Mouse (Mus musculus) embryonic facial prominence, embryonic 12.5 days (tissue): ENCODE results near the gene Emilin1. TPM values are rescaled to one million over a fixed set of nuclear protein-coding genes. Genes with fewer than 3 reads are reported as not detected.

Experiments
- ATAC-seq: fragments of 200-750 bp; cut with Nextera tagmentation; 2 replicates; pipeline ENCODE4 v1.8.0; 2017; ENCODE audit not compliant: insufficient number of reproducible peaks, insufficient read depth, low FRiP score, low TSS enrichment
- H3K27ac ChIP-seq: fragments of 300-500 bp; sonication (generic); 2 replicates; pipeline ENCODE4 v1.5.1; 2016; ENCODE audit warnings: mild to moderate bottlenecking
- H3K27me3 ChIP-seq: fragments of 300-500 bp; sonication (generic); 2 replicates; pipeline ENCODE4 v1.6.1; 2016; ENCODE audit warnings: mild to moderate bottlenecking, moderate library complexity
- H3K36me3 ChIP-seq: fragments of 300-500 bp; sonication (generic); 2 replicates; pipeline ENCODE4 v1.6.1; 2016; ENCODE audit warnings: mild to moderate bottlenecking
- H3K4me1 ChIP-seq: fragments of 300-500 bp; sonication (generic); 2 replicates; pipeline ENCODE4 v1.6.1; 2016
- H3K4me2 ChIP-seq: fragments of 300-500 bp; sonication (generic); replicated peaks from 2 replicates; pipeline ENCODE4 v1.6.1; 2016; ENCODE audit warnings: mild to moderate bottlenecking, moderate library complexity
- H3K4me3 ChIP-seq: fragments of 300-500 bp; sonication (generic); 2 replicates; pipeline ENCODE4 v1.5.1; 2016; ENCODE audit warnings: mild to moderate bottlenecking
- H3K9ac ChIP-seq: fragments of 300-500 bp; sonication (generic); 2 replicates; pipeline ENCODE4 v1.6.1; 2016; ENCODE audit warnings: mild to moderate bottlenecking, moderate library complexity
- H3K9me3 ChIP-seq: fragments of 300-500 bp; sonication (generic); 2 replicates; pipeline ENCODE4 v1.6.1; 2016; ENCODE audit warnings: mild to moderate bottlenecking, moderate library complexity
- WGBS: fragments of 180-500 bp; shearing (Covaris S2); methylation state at CpG from one replicate; pipeline ENCODE4 v1.1.7; 2016; 5-methylcytosine and 5-hydroxymethylcytosine counted together
- polyA plus RNA-seq: library from polyadenylated mRNA; unstranded; fragments of >200 nt; fragmentation: Nextera tagmentation; extraction: Ambion mirVana; gene quantifications from 2 replicates; pipeline ENCODE4 v1.2.1, GENCODE M21; 2016

Emilin1 gene
- polyA plus RNA-seq, 1 experiment from 2014 or later = 252 TPM

- no peaks in the 10 kb centered on the region for H3K9me3 ChIP-seq
- 18% methylated on average over 13 of the region's 13 CpGs for WGBS
- H3K4me2 ChIP-seq = peak overlapping the region; percentile 93
- H3K27ac ChIP-seq = peak overlapping the region; percentile 98
- H3K4me1 ChIP-seq = peaks cover 65% of the 10 kb centered on the region
- peak overlapping the region; percentile 81 for H3K9ac ChIP-seq
- H3K4me3 ChIP-seq = peak overlapping the region; percentile 59
- H3K27me3 ChIP-seq = no peaks in the 10 kb centered on the region
- ATAC-seq = peak; percentile 43
- H3K36me3 ChIP-seq = peaks cover 21% of the 10 kb centered on the region
Observed at GRCm38 (mm10) chr5:30908426-30909299, 4.5 kb upstream of the Emilin1 start.

GRCm38 (mm10) chr5:30909300-30909659 is 3.9 kb upstream of the Emilin1 start:
- H3K4me1 ChIP-seq = peaks cover 65% of the 10 kb centered on the region
- ATAC-seq = no peak
- 23% methylated on average over 7 of the region's 7 CpGs for WGBS
- H3K36me3 ChIP-seq = peaks cover 14% of the 10 kb centered on the region
- H3K27me3 ChIP-seq = no peaks in the 10 kb centered on the region
- no peak overlapping the region for H3K4me3 ChIP-seq
- H3K9ac ChIP-seq = peak overlapping the region; percentile 10; the same call in 1 of the 2 replicates
- H3K9me3 ChIP-seq = no peaks in the 10 kb centered on the region
- H3K27ac ChIP-seq = peak overlapping the region; percentile 98
- peak overlapping the region; percentile 93 for H3K4me2 ChIP-seq

GRCm38 (mm10) chr5:30909863-30910262 is 3.3 kb upstream of the Emilin1 start:
- Histone ChIP-seq H3K27me3 (no peaks in the 10 kb centered on the region), H3K4me1 (peaks cover 67% of the 10 kb centered on the region), H3K4me3 (no peak overlapping the region), H3K36me3 (peaks cover 9% of the 10 kb centered on the region), H3K9ac (no peak overlapping the region), H3K9me3 (no peaks in the 10 kb centered on the region), H3K27ac (peak overlapping the region; percentile 98), H3K4me2 (no peak overlapping the region)
- WGBS = 75% methylated on average over 7 of the region's 7 CpGs
- ATAC-seq = no peak

GRCm38 (mm10) chr5:30910481-30910880 is 2.7 kb upstream of the Emilin1 start:
- H3K27ac ChIP-seq = peak overlapping the region; percentile 96
- ATAC-seq = no peak
- peaks cover 2% of the 10 kb centered on the region for H3K36me3 ChIP-seq
- H3K9ac ChIP-seq = no peak overlapping the region
- no peaks in the 10 kb centered on the region for H3K27me3 ChIP-seq
- no peak overlapping the region for H3K4me3 ChIP-seq
- peaks cover 69% of the 10 kb centered on the region for H3K4me1 ChIP-seq
- H3K4me2 ChIP-seq = no peak overlapping the region
- no peaks in the 10 kb centered on the region for H3K9me3 ChIP-seq

- H3K9ac ChIP-seq = 0 out of 2 replicates have a peak overlapping the region, but pooled peaks have one; percentile 15
- 40% methylated on average over 5 of the region's 5 CpGs for WGBS
- ATAC-seq = no peak
- H3K36me3 ChIP-seq = peaks cover 4% of the 10 kb centered on the region
- H3K4me2 ChIP-seq = 0 out of 2 replicates have a peak overlapping the region, but pooled peaks have one; percentile 22
- H3K27me3 ChIP-seq = no peaks in the 10 kb centered on the region
- no peak overlapping the region for H3K4me3 ChIP-seq
- H3K27ac ChIP-seq = peak overlapping the region; percentile 96
- H3K9me3 ChIP-seq = no peaks in the 10 kb centered on the region
- H3K4me1 ChIP-seq = peaks cover 65% of the 10 kb centered on the region
Observed at GRCm38 (mm10) chr5:30912156-30912555, 1.0 kb upstream of the Emilin1 start.

- Histone ChIP-seq H3K36me3 (peaks cover 24% of the 10 kb centered on the region), H3K9me3 (no peaks in the 10 kb centered on the region), H3K4me3 (peak overlapping the region; percentile 59), H3K27ac (peak overlapping the region; percentile 96), H3K27me3 (no peaks in the 10 kb centered on the region), H3K9ac (peak overlapping the region; percentile 86), H3K4me1 (peaks cover 60% of the 10 kb centered on the region), H3K4me2 (peak overlapping the region; percentile 91)
- ATAC-seq = no peak
- WGBS = 13% methylated on average over 7 of the region's 7 CpGs
Observed at GRCm38 (mm10) chr5:30914101-30914635, 966 bp downstream of the Emilin1 start.

GRCm38 (mm10) chr5:30914849-30915248 is 1.6 kb downstream of the Emilin1 start:
- Histone ChIP-seq H3K4me1 (peaks cover 54% of the 10 kb centered on the region), H3K4me2 (peak overlapping the region; percentile 91), H3K9me3 (no peaks in the 10 kb centered on the region), H3K9ac (peak overlapping the region; percentile 86), H3K27ac (peak overlapping the region; percentile 96), H3K4me3 (peak overlapping the region; percentile 59), H3K27me3 (no peaks in the 10 kb centered on the region), H3K36me3 (peaks cover 31% of the 10 kb centered on the region)
- WGBS = 36% methylated on average over 6 of the region's 6 CpGs
- ATAC-seq = no peak

- Histone ChIP-seq H3K4me2 (peak overlapping the region; percentile 91), H3K9me3 (no peaks in the 10 kb centered on the region), H3K27ac (peak overlapping the region; percentile 96), H3K9ac (peak overlapping the region; percentile 86), H3K4me1 (peaks cover 53% of the 10 kb centered on the region), H3K27me3 (no peaks in the 10 kb centered on the region), H3K36me3 (peaks cover 37% of the 10 kb centered on the region), H3K4me3 (peak overlapping the region; percentile 59)
- ATAC-seq = no peak; the same call in 1 of the 2 replicates
- WGBS = 25% methylated on average over 9 of the region's 9 CpGs
Observed at GRCm38 (mm10) chr5:30915456-30915855, 2.3 kb downstream of the Emilin1 start.

- ATAC-seq = peak; percentile 45
- Histone ChIP-seq H3K9me3 (no peaks in the 10 kb centered on the region), H3K27ac (peak overlapping the region; percentile 96), H3K9ac (peak overlapping the region; percentile 86), H3K27me3 (no peaks in the 10 kb centered on the region), H3K4me2 (peak overlapping the region; percentile 91), H3K4me1 (peaks cover 47% of the 10 kb centered on the region), H3K4me3 (peak overlapping the region; percentile 59), H3K36me3 (peaks cover 42% of the 10 kb centered on the region)
- 6% methylated on average over 7 of the region's 7 CpGs for WGBS
Observed at GRCm38 (mm10) chr5:30915974-30916433, 2.8 kb downstream of the Emilin1 start.

GRCm38 (mm10) chr5:30916841-30917240 is 3.6 kb downstream of the Emilin1 start:
- no peak overlapping the region for H3K4me2 ChIP-seq
- WGBS = 91% methylated on average over 9 of the region's 9 CpGs
- H3K9me3 ChIP-seq = no peaks in the 10 kb centered on the region
- no peak overlapping the region for H3K9ac ChIP-seq
- 0 out of 2 replicates have a peak overlapping the region, but pooled peaks have one; percentile 59 for H3K4me3 ChIP-seq
- peaks cover 44% of the 10 kb centered on the region for H3K36me3 ChIP-seq
- no peaks in the 10 kb centered on the region for H3K27me3 ChIP-seq
- no peak for ATAC-seq
- H3K27ac ChIP-seq = no peak overlapping the region
- peaks cover 43% of the 10 kb centered on the region for H3K4me1 ChIP-seq

GRCm38 (mm10) chr5:30917348-30917747 is 4.1 kb downstream of the Emilin1 start:
- Histone ChIP-seq H3K27me3 (no peaks in the 10 kb centered on the region), H3K4me1 (peaks cover 44% of the 10 kb centered on the region), H3K4me2 (no peak overlapping the region), H3K9ac (no peak overlapping the region), H3K4me3 (no peak overlapping the region), H3K9me3 (no peaks in the 10 kb centered on the region), H3K27ac (no peak overlapping the region), H3K36me3 (peaks cover 44% of the 10 kb centered on the region)
- ATAC-seq = no peak
- WGBS = 90% methylated on average over 11 of the region's 11 CpGs
